Mouse (Mus musculus) 3T3-L1 (cell line): ENCODE data around the gene Ngb.
A peak's percentile ranks its signal among the peaks of the same experiment; 100 is the strongest.

Experiments used
- DNase-seq: peaks from one replicate; pipeline ENCODE4 v3.0.0-alpha.2; 2015; ENCODE audit warnings: low read depth, low spot score

The Ngb gene

GRCm38 (mm10) chr12:87102165-87102631 lies at the start of gene Ngb:
TSS of gene Ngb (minus strand) at chr12:87102539.
- no peak for DNase-seq

GRCm38 (mm10) chr12:87149471-87149870 lies 47.1 kb upstream of the Ngb start:
- DNase-seq, result no peak

DNA sequence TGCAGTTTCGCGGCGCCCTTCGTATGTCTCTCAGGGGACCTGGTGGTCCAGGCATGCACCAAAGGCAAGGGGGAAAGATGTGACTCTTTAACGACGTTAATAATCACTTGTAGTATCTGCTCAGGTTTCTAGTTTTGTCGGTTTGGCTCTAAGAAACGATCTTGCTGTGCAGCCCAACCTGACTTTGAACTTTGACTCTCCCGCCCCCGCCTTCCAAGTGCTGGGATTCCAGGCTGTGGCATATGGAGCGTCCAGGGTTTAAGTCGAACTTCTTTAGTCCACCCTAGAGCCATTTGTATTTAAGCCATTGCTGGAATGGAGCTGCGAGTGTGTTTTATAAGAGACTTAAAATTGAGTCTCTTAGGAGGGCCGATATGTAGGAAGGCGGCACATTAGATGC lies 45.8 kb upstream of the Ngb start:
- no peak for DNase-seq

GRCm38 (mm10) chr12:87147395-87148089 lies 45.2 kb upstream of the Ngb start, which contains the start of gene Pomt2:
TSS of gene Pomt2 (minus strand) at chr12:87147968.
- DNase-seq, result peak; percentile 97

DNA sequence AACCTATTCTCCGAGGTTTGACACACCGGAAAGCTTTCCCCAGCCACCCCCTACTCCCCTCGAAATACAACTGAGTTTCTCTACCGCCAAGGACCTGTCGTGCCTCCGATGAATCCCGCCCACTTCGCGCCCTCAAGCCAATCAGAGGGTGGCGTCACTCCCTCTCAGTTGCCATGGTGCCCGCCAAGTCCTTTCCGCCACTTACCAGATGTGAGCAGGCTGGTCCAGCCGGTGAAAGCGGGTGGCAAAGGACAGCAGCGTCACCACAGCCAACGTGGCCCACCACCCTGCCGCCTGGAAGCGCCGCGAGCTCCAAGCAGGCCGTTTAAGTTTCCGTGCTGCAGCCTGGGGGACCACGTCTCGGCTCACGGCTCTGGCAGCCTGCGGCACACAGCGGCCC lies 44.6 kb upstream of the Ngb start, which contains the start of gene Gstz1:
TSS of gene Gstz1 (plus strand) at position 200 of the 400 bp plus-strand sequence.
- peak; percentile 92 for DNase-seq

GRCm38 (mm10) chr12:87142156-87142555 lies 39.8 kb upstream of the Ngb start:
- DNase-seq, result no peak

- no peak for DNase-seq
Observed at GRCm38 (mm10) chr12:87138768-87139167, 36.4 kb upstream of the Ngb start.

- no peak for DNase-seq
Observed at GRCm38 (mm10) chr12:87138342-87138701, 36.0 kb upstream of the Ngb start.

GRCm38 (mm10) chr12:87137439-87138341 lies 35.4 kb upstream of the Ngb start:
- no peak for DNase-seq

DNA sequence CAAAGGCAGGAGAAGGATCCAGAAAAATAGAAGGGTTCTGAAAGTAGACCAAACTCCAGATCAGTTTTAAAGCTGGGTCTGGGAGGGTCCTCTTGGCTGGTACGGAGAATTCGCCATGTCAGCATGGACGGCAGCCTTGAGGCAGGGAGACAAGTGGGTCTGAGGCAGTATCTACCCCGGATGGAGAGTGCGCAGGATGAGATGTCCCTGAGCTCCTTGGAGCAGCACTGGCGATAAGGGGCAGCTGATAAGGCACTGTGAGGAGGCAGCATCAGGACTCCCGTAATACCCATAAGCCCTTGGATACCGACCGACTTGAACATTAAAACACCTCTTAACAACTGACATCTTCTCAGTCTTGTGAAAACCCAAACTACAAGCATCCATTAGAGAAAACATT lies 30.4 kb upstream of the Ngb start:
- DNase-seq, result no peak

DNA sequence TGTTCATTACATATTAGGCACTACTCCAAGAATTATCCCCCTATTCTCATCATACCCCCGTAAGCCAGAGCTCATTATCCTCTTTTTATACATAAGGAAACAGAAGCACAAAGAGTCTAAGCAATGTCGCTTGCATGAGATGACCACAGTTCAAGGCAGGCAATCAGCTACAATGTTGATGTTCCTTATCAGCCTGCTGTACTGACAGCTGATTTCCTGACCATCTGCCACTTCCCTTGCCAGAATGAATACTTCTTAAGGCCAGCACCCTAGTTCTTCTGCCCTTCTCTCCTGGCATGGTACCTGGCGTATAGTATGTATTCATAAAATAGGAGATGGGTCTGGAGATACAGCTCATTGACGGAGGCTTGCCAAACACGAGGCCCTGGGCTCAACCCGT lies 29.9 kb upstream of the Ngb start:
- no peak for DNase-seq

DNA sequence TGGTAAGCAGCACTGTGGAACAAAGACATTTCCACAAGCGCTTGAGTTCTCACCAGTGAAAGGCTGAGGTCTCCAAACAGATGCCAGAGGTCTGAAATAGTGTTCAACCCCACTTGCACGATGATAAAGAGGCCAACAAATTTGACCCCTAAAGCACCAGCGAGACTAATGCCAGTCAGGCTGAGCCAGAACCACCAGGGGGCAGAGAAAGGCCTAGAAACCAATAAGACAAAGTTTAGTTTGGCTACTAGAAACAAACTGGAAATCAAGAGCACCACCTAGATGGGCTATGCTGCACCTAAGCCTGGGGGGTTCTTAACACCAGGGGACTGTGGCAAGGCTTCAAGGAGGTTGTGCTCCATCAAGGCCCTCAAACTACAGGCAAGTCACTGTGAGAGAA lies 29.3 kb upstream of the Ngb start:
- DNase-seq, result peak; percentile 32

DNA sequence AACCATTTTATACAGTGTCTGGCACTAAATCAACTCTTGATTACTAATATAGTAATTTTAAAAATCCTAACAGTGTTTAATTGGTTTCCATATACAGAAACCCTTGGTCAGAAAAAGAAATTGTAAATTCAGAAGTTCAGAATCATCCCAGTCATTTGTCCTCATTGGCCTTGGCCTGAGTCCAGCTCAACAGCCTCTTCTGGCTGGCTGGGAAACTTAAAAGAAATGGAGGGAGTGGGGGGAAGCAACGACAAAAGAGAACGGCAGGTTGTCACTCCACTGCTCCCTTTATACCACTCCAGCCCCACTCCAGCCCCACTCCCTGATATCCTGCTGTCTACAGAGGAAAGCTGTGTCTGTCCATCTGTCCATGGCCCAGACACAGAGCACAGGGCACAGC lies 28.8 kb upstream of the Ngb start:
- DNase-seq, result no peak

- DNase-seq, result no peak
Observed at GRCm38 (mm10) chr12:87130224-87130623, 27.9 kb upstream of the Ngb start.

DNA sequence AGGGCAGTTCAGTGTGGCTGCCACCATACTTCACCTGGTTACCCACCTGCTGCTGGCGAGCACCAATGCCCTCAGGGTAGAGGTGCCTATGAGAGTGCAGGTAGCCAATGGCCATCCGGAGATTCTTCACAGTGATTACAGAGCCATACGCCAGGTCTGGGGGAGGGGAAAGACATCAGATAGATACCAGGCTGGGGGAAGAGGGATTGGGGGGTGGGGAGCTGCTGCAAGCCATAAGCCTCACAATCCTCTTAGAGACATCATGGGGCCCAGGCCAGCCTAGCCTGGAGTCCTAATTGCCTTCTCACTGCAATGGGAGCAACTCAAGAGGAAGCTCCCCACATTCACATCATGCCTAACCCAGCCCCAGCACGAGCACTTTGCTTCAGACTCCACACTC lies 24.9 kb upstream of the Ngb start:
- no peak for DNase-seq

- DNase-seq, result no peak
Observed at GRCm38 (mm10) chr12:87121918-87122589, 19.7 kb upstream of the Ngb start.

- no peak for DNase-seq
Observed at GRCm38 (mm10) chr12:87107357-87107977, 5.1 kb upstream of the Ngb start.

GRCm38 (mm10) chr12:87104796-87105195 lies 2.5 kb upstream of the Ngb start:
- no peak for DNase-seq

- DNase-seq, result no peak
Observed at GRCm38 (mm10) chr12:87103471-87103870, 1.1 kb upstream of the Ngb start.

GRCm38 (mm10) chr12:87100331-87100730 lies 2.0 kb downstream of the Ngb start:
- no peak for DNase-seq

GRCm38 (mm10) chr12:87093671-87094070 lies 8.7 kb downstream of the Ngb start:
- DNase-seq, result no peak

GRCm38 (mm10) chr12:87093249-87093648 lies 9.1 kb downstream of the Ngb start:
- DNase-seq, result no peak
